Mouse (Mus musculus): ENCODE measurements around the gene Pde1b. TPM values are rescaled to one million over a fixed set of nuclear protein-coding genes. Genes with fewer than 3 reads are reported as not detected.

The Pde1b gene
- 77.7 and 91.9 TPM in 2 replicates for polyA plus RNA-seq (2015; fragmentation: Nextera tagmentation; extraction: Ambion mirVana)

GRCm38 (mm10) chr15:103502435-103503250, at the start of gene Pde1b:
Gene Pde1b, plus strand, starts transcription at chr15:103503034.
- Histone ChIP-seq H3K27ac (ENCODE audit: low read length) (peak within 1 kb of the TSS; percentile 84), H3K4me3 (ENCODE audit: low read depth, low read length) (peak within 1 kb of the TSS; percentile 70), H3K27me3 (ENCODE audit: control insufficient read depth, insufficient read depth, low read depth, low read length) (no peaks in the 10 kb centered on the region), H3K9ac (ENCODE audit: low read depth, low read length) (peak within 1 kb of the TSS; percentile 75), H3K9me3 (replicated peaks; ENCODE audit: control insufficient read depth, low read length, poor library complexity, severe bottlenecking) (no peaks in the 10 kb centered on the region), H3K36me3 (ENCODE audit: control insufficient read depth, insufficient read depth, low read length) (no peaks in the 10 kb centered on the region), H3K4me2 (ENCODE audit: low read length) (peak within 1 kb of the TSS; percentile 83), H3K4me1 (ENCODE audit: control insufficient read depth, insufficient read depth, low read length) (peaks cover 40% of the 10 kb centered on the region)
- ATAC-seq, result peak; percentile 84
- WGBS, result 1% methylated on average over 41 of the region's 63 CpGs

GRCm38 (mm10) chr15:103453551-103454218, 49.1 kb upstream of the Pde1b start, which contains the start of gene Nckap1l:
Gene Nckap1l, plus strand, starts transcription at chr15:103453794.
- H3K4me2 ChIP-seq (ENCODE audit: low read length), result no peak within 1 kb of the TSS
- H3K27me3 ChIP-seq (ENCODE audit: control insufficient read depth, insufficient read depth, low read depth, low read length), result no peaks in the 10 kb centered on the region
- no peak for ATAC-seq
- H3K27ac ChIP-seq (ENCODE audit: low read length), result no peak within 1 kb of the TSS
- no peaks in the 10 kb centered on the region for H3K36me3 ChIP-seq (ENCODE audit: control insufficient read depth, insufficient read depth, low read length)
- no peak within 1 kb of the TSS for H3K9ac ChIP-seq (ENCODE audit: low read depth, low read length)
- H3K4me3 ChIP-seq (ENCODE audit: low read depth, low read length), result no peak within 1 kb of the TSS
- 89% methylated on average over 13 of the region's 13 CpGs for WGBS
- H3K9me3 ChIP-seq (replicated peaks; ENCODE audit: control insufficient read depth, low read length, poor library complexity, severe bottlenecking), result no peaks in the 10 kb centered on the region
- no peaks in the 10 kb centered on the region for H3K4me1 ChIP-seq (ENCODE audit: control insufficient read depth, insufficient read depth, low read length)

DNA sequence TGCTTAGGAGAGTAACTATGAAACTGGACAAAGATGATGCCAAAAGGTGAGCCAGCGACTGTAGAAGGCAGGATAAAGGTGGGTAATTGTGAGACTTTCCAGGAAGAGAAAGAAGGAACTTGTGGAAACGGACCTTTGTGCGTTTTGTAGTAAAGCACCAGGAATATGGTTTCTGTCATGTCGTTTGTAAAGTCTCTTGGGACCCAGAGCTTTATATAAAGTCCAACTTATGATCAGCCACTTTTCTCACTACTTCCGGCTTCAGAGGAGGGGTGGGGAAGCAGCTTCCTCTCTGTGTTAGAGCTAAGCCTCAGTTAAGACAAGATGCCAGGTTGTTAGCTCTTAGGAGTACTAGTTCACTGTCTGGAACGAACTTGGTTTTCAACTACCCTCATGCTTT, 48.4 kb upstream of the Pde1b start:
- H3K4me2 ChIP-seq (ENCODE audit: low read length), result no peak overlapping the region
- no peak overlapping the region for H3K4me3 ChIP-seq (ENCODE audit: low read depth, low read length)
- no peaks in the 10 kb centered on the region for H3K9me3 ChIP-seq (replicated peaks; ENCODE audit: control insufficient read depth, low read length, poor library complexity, severe bottlenecking)
- H3K27me3 ChIP-seq (ENCODE audit: control insufficient read depth, insufficient read depth, low read depth, low read length), result no peaks in the 10 kb centered on the region
- 91% methylated on average over 6 of the region's 6 CpGs for WGBS
- H3K36me3 ChIP-seq (ENCODE audit: control insufficient read depth, insufficient read depth, low read length), result no peaks in the 10 kb centered on the region
- H3K9ac ChIP-seq (ENCODE audit: low read depth, low read length), result no peak overlapping the region
- H3K4me1 ChIP-seq (ENCODE audit: control insufficient read depth, insufficient read depth, low read length), result no peaks in the 10 kb centered on the region
- no peak for ATAC-seq
- no peak overlapping the region for H3K27ac ChIP-seq (ENCODE audit: low read length)

GRCm38 (mm10) chr15:103462539-103463261, 40.1 kb upstream of the Pde1b start:
- ATAC-seq, result no peak
- Histone ChIP-seq H3K27ac (ENCODE audit: low read length) (no peak overlapping the region), H3K4me3 (ENCODE audit: low read depth, low read length) (no peak overlapping the region), H3K4me1 (ENCODE audit: control insufficient read depth, insufficient read depth, low read length) (no peaks in the 10 kb centered on the region), H3K4me2 (ENCODE audit: low read length) (no peak overlapping the region), H3K27me3 (ENCODE audit: control insufficient read depth, insufficient read depth, low read depth, low read length) (no peaks in the 10 kb centered on the region), H3K36me3 (ENCODE audit: control insufficient read depth, insufficient read depth, low read length) (no peaks in the 10 kb centered on the region), H3K9ac (ENCODE audit: low read depth, low read length) (no peak overlapping the region), H3K9me3 (replicated peaks; ENCODE audit: control insufficient read depth, low read length, poor library complexity, severe bottlenecking) (no peaks in the 10 kb centered on the region)
- 65% methylated on average over 7 of the region's 7 CpGs for WGBS

GRCm38 (mm10) chr15:103471488-103472194, 31.2 kb upstream of the Pde1b start:
- Histone ChIP-seq H3K4me2 (ENCODE audit: low read length) (no peak overlapping the region), H3K4me1 (ENCODE audit: control insufficient read depth, insufficient read depth, low read length) (no peaks in the 10 kb centered on the region), H3K27me3 (ENCODE audit: control insufficient read depth, insufficient read depth, low read depth, low read length) (no peaks in the 10 kb centered on the region), H3K27ac (ENCODE audit: low read length) (no peak overlapping the region), H3K36me3 (ENCODE audit: control insufficient read depth, insufficient read depth, low read length) (no peaks in the 10 kb centered on the region), H3K9ac (ENCODE audit: low read depth, low read length) (no peak overlapping the region), H3K9me3 (replicated peaks; ENCODE audit: control insufficient read depth, low read length, poor library complexity, severe bottlenecking) (no peaks in the 10 kb centered on the region), H3K4me3 (ENCODE audit: low read depth, low read length) (no peak overlapping the region)
- 86% methylated on average over 7 of the region's 7 CpGs for WGBS
- no peak for ATAC-seq

DNA sequence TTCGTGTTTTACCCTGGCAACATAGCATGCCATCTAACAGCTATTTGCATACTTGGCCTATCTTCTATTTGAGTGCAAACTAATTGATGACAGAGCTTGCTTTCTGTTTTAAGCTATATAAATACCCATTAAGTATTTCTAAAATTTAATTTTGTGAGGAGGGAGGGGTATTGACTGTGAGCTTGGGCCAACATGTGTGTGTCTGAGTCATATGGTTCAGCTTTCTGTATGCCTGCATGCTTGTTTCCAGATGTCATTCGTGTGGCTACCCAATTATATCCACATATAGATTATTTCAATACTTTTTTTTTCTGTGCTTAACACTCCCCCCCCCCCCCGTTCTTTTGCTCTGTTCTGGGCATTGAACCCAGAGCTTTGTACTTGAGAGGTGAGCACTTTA, 30.6 kb upstream of the Pde1b start:
- Histone ChIP-seq H3K4me3 (ENCODE audit: low read depth, low read length) (no peak overlapping the region), H3K27me3 (ENCODE audit: control insufficient read depth, insufficient read depth, low read depth, low read length) (no peaks in the 10 kb centered on the region), H3K9ac (ENCODE audit: low read depth, low read length) (no peak overlapping the region), H3K9me3 (replicated peaks; ENCODE audit: control insufficient read depth, low read length, poor library complexity, severe bottlenecking) (no peaks in the 10 kb centered on the region), H3K4me2 (ENCODE audit: low read length) (no peak overlapping the region), H3K27ac (ENCODE audit: low read length) (no peak overlapping the region), H3K4me1 (ENCODE audit: control insufficient read depth, insufficient read depth, low read length) (no peaks in the 10 kb centered on the region), H3K36me3 (ENCODE audit: control insufficient read depth, insufficient read depth, low read length) (no peaks in the 10 kb centered on the region)
- WGBS, result 70% methylated on average over 3 of the region's 3 CpGs
- ATAC-seq, result no peak

- WGBS, result 87% methylated on average over 7 of the region's 7 CpGs
- H3K4me1 ChIP-seq (ENCODE audit: control insufficient read depth, insufficient read depth, low read length), result no peaks in the 10 kb centered on the region
Observed at GRCm38 (mm10) chr15:103473182-103473581, 29.7 kb upstream of the Pde1b start.

DNA sequence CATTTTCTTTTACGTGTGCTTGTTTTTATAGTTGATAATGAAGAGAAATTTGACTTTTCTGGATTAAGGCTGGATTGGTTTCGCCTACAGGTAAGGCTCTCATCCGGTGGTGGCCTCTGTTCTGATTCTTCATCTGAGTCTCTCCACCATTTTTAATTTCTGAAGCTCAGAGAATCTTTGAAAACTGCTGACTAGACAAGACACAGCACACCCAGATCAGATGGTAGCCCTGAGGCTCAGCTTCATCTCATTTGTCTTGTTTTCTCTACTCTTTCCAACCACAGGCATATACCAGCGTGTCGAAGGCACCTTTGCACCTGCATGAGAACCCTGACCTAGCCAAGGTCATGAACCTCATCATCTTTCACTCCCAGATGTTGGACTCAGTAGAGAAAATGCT, 29.1 kb upstream of the Pde1b start:
- Histone ChIP-seq H3K27me3 (ENCODE audit: control insufficient read depth, insufficient read depth, low read depth, low read length) (no peaks in the 10 kb centered on the region), H3K4me3 (ENCODE audit: low read depth, low read length) (no peak overlapping the region), H3K9ac (ENCODE audit: low read depth, low read length) (no peak overlapping the region), H3K4me1 (ENCODE audit: control insufficient read depth, insufficient read depth, low read length) (no peaks in the 10 kb centered on the region), H3K36me3 (ENCODE audit: control insufficient read depth, insufficient read depth, low read length) (no peaks in the 10 kb centered on the region), H3K4me2 (ENCODE audit: low read length) (no peak overlapping the region), H3K9me3 (replicated peaks; ENCODE audit: control insufficient read depth, low read length, poor library complexity, severe bottlenecking) (no peaks in the 10 kb centered on the region), H3K27ac (ENCODE audit: low read length) (no peak overlapping the region)
- WGBS, result 92% methylated on average over 5 of the region's 5 CpGs
- no peak for ATAC-seq

More at GRCm38 (mm10) chr15:103473182-103473581, 29.7 kb upstream of the Pde1b start:
- H3K27ac ChIP-seq (ENCODE audit: low read length), result no peak overlapping the region
- no peaks in the 10 kb centered on the region for H3K9me3 ChIP-seq (replicated peaks; ENCODE audit: control insufficient read depth, low read length, poor library complexity, severe bottlenecking)
- no peaks in the 10 kb centered on the region for H3K36me3 ChIP-seq (ENCODE audit: control insufficient read depth, insufficient read depth, low read length)
- no peak overlapping the region for H3K4me2 ChIP-seq (ENCODE audit: low read length)
- no peak overlapping the region for H3K4me3 ChIP-seq (ENCODE audit: low read depth, low read length)
- no peaks in the 10 kb centered on the region for H3K27me3 ChIP-seq (ENCODE audit: control insufficient read depth, insufficient read depth, low read depth, low read length)
- H3K9ac ChIP-seq (ENCODE audit: low read depth, low read length), result no peak overlapping the region
- no peak for ATAC-seq

All from midbrain, embryonic 16.5 days (tissue).